In genomic region chr7:4999876-5000275, GRCm38 (mm10) we compare ENCODE assay signal across 13 mouse cellular contexts. TPM values are rescaled to one million over a fixed set of nuclear protein-coding genes. Genes with fewer than 3 reads are reported as not detected.
DNase-seq lines count a peak whose midpoint lies in the region; ATAC-seq and TF ChIP-seq lines count a peak whose summit lies in the region.
"Had no signal": no experiment of that assay in that cellular context is flagged by ENCODE, and none has a peak within 500 bp of the region (broad histone marks: within the 10 kb centered on the region; RNA-seq: fewer than 3 reads in every experiment).

No protein-coding gene starts in this region.

- H3K4me1 ChIP-seq in liver, postnatal 0 days (ENCODE audit: insufficient read depth), result peaks cover 14% of the 10 kb centered on the region; the same call in 1 of the 2 replicates
- peaks cover 5% of the 10 kb centered on the region; the same call in 1 of the 2 replicates for H3K4me1 ChIP-seq in liver, embryonic 11.5 days (replicated peaks; ENCODE audit: control insufficient read depth, insufficient read depth, low read length)

- H3K27me3 ChIP-seq in liver, postnatal 0 days (ENCODE audit: insufficient read depth, low read length), result no peaks in the 10 kb centered on the region
- peaks cover 15% of the 10 kb centered on the region for H3K27me3 ChIP-seq in liver, embryonic 11.5 days (replicated peaks; ENCODE audit: control insufficient read depth, insufficient read depth, low read length)
- H3K27me3 ChIP-seq: limb, embryonic 15.5 days had no signal

- no peaks in the 10 kb centered on the region for H3K9me3 ChIP-seq in liver, postnatal 0 days (ENCODE audit: low read length)
- no peaks in the 10 kb centered on the region for H3K9me3 ChIP-seq in liver, embryonic 11.5 days (ENCODE audit: control insufficient read depth, low read length)
- H3K9me3 ChIP-seq: heart, embryonic 13.5 days; limb, embryonic 15.5 days had no signal

- intact Hi-C loops in left cerebral cortex, postnatal 25 days (cut with DNase I), result no loop called here

- no peak for TF ChIP-seq EP300 in liver, postnatal 0 days (IDR thresholded peaks at IDR 0.05; ENCODE audit: low read depth)

- no peak overlapping the region for H3K9ac ChIP-seq in liver, postnatal 0 days (replicated peaks)
- no peak overlapping the region for H3K9ac ChIP-seq in liver, embryonic 11.5 days (ENCODE audit: low read depth, low read length)
- H3K9ac ChIP-seq: heart, embryonic 13.5 days; limb, embryonic 15.5 days had no signal

- no peak overlapping the region for H3K4me3 ChIP-seq in liver, postnatal 0 days (ENCODE audit: low read depth, low read length)
- H3K4me3 ChIP-seq in liver, embryonic 11.5 days (ENCODE audit: low read depth, low read length), result no peak overlapping the region
- H3K4me3 ChIP-seq: heart, embryonic 13.5 days; limb, embryonic 15.5 days had no signal

- no peak for ATAC-seq in liver, postnatal 0 days
- no peak for ATAC-seq in liver, embryonic 11.5 days (replicated peaks; ENCODE audit: low FRiP score)
- ATAC-seq in neutrophil, adult 5-6 weeks (ENCODE audit: extremely low read depth, insufficient number of reproducible peaks, low FRiP score, poor library complexity, severe bottlenecking), result 0 out of 2 replicates have a peak, but pooled peaks have one; percentile 43
- ATAC-seq: forebrain, embryonic 14.5 days had no signal

- no peaks in the 10 kb centered on the region for H3K36me3 ChIP-seq in liver, postnatal 0 days (replicated peaks; ENCODE audit: insufficient read depth, low read length)
- H3K36me3 ChIP-seq in liver, embryonic 11.5 days (ENCODE audit: control insufficient read depth, insufficient read depth, low read length), result no peaks in the 10 kb centered on the region
- H3K36me3 ChIP-seq: heart, embryonic 13.5 days had no signal

- H3K4me2 ChIP-seq in liver, postnatal 0 days (ENCODE audit: low read depth, low read length), result no peak overlapping the region
- no peak overlapping the region for H3K4me2 ChIP-seq in liver, embryonic 11.5 days
- H3K4me2 ChIP-seq: heart, embryonic 13.5 days; limb, embryonic 15.5 days had no signal

- 62% methylated on average over 2 of the region's 2 CpGs for WGBS in liver, postnatal 0 days (ENCODE audit: insufficient replicate concordance)
- 57% methylated on average over 2 of the region's 2 CpGs for WGBS in liver, embryonic 11.5 days

- peak; percentile 61 for DNase-seq in adrenal gland, postnatal 14 days
- no peak for DNase-seq in adrenal gland, adult 18-20 months (ENCODE audit: low spot score in 2 of 2)
- peak; percentile 28 for DNase-seq in liver, postnatal 0 days
- DNase-seq in liver, embryonic 11.5 days (ENCODE audit: low spot score), result no peak
- peak; percentile 48 for DNase-seq in brain, adult 2 months (ENCODE audit: low read depth, low spot score)
- DNase-seq in left cerebral cortex, postnatal 25 days (ENCODE audit: low spot score in 2 of 2), result no peak
- DNase-seq in cerebellum, adult 18-20 months, result no peak

- peak; percentile 49 for TF ChIP-seq CTCF in liver, postnatal 0 days (IDR thresholded peaks at IDR 0.05; ENCODE audit: low read depth)

- no peak overlapping the region for H3K27ac ChIP-seq in liver, postnatal 0 days (ENCODE audit: low read depth)
- no peak overlapping the region for H3K27ac ChIP-seq in liver, embryonic 11.5 days (ENCODE audit: low read depth, low read length)
- H3K27ac ChIP-seq: heart, embryonic 13.5 days; limb, embryonic 15.5 days had no signal

RNA-seq across cellular contexts. Expression of gene Zfp579, which starts 3.9 kb away (rescaled TPM):
- 17.8 and 20.5 TPM in 2 replicates for total RNA-seq in adrenal gland, postnatal 14 days (2021)
- total RNA-seq in adrenal gland, adult 18-20 months (2021), result 10 to 100 TPM; 15.9 to 25.4 TPM
- 3.2 and 4.0 TPM in 2 replicates for polyA plus RNA-seq in liver, postnatal 0 days (2015; fragmentation: Nextera tagmentation; extraction: Ambion mirVana)
- polyA plus RNA-seq in liver, embryonic 11.5 days (2014; fragmentation: Nextera tagmentation; extraction: Ambion mirVana), result 13.7 and 16.8 TPM in 2 replicates
- 4.1 and 4.5 TPM in 2 replicates for total RNA-seq in neutrophil, adult 5-6 weeks (2017)
- 10 to 100 TPM; 24.8 to 33.7 TPM for total RNA-seq in left cerebral cortex, postnatal 25 days (2021)

RNA-seq across cellular contexts. Expression of gene Zfp524, which starts 14.3 kb away (rescaled TPM):
- total RNA-seq in adrenal gland, postnatal 14 days (2021), result 11.7 and 12.9 TPM in 2 replicates
- 10 to 100 TPM; 10.2 to 11.5 TPM for total RNA-seq in adrenal gland, adult 18-20 months (2021)
- polyA plus RNA-seq in liver, postnatal 0 days (2015; fragmentation: Nextera tagmentation; extraction: Ambion mirVana), result 9.1 and 10.4 TPM in 2 replicates
- polyA plus RNA-seq in liver, embryonic 11.5 days (2014; fragmentation: Nextera tagmentation; extraction: Ambion mirVana), result 13.9 and 14.0 TPM in 2 replicates
- total RNA-seq in neutrophil, adult 5-6 weeks (2017), result 8.8 and 13.7 TPM in 2 replicates
- total RNA-seq in left cerebral cortex, postnatal 25 days (2021), result 1 to 10 TPM; 6.9 TPM

RNA-seq across cellular contexts. Expression of gene Fiz1, which starts 14.6 kb away (rescaled TPM):
- 22.7 and 25.8 TPM in 2 replicates for total RNA-seq in adrenal gland, postnatal 14 days (2021)
- 10 to 100 TPM; 21.7 to 22.5 TPM for total RNA-seq in adrenal gland, adult 18-20 months (2021)
- polyA plus RNA-seq in liver, postnatal 0 days (2015; fragmentation: Nextera tagmentation; extraction: Ambion mirVana), result 9.6 and 10.1 TPM in 2 replicates
- polyA plus RNA-seq in liver, embryonic 11.5 days (2014; fragmentation: Nextera tagmentation; extraction: Ambion mirVana), result 37.1 and 40.8 TPM in 2 replicates
- total RNA-seq in neutrophil, adult 5-6 weeks (2017), result 19.8 and 22.2 TPM in 2 replicates
- 10 to 100 TPM; 21.2 to 31.2 TPM for total RNA-seq in left cerebral cortex, postnatal 25 days (2021)

RNA-seq across cellular contexts. Expression of gene Gm44973, which starts 15.4 kb away (rescaled TPM):
- not detected in 2 replicates for total RNA-seq in adrenal gland, postnatal 14 days (2021)
- not detected for total RNA-seq in adrenal gland, adult 18-20 months (2021)
- 1.8 and 2.1 TPM in 2 replicates for polyA plus RNA-seq in liver, postnatal 0 days (2015; fragmentation: Nextera tagmentation; extraction: Ambion mirVana)
- 1.8 and 3.3 TPM in 2 replicates for polyA plus RNA-seq in liver, embryonic 11.5 days (2014; fragmentation: Nextera tagmentation; extraction: Ambion mirVana)
- 1.8 TPM in 1 of 2 replicates, not detected in the other for total RNA-seq in neutrophil, adult 5-6 weeks (2017)
- not detected for total RNA-seq in left cerebral cortex, postnatal 25 days (2021)
- polyA plus RNA-seq: C2C12; heart, embryonic 13.5 days; large intestine, adult 2 months; limb, embryonic 15.5 days had no signal

RNA-seq across cellular contexts. Expression of gene Zfp865, which starts 20.3 kb away (rescaled TPM):
- total RNA-seq in adrenal gland, postnatal 14 days (2021), result 25.3 and 30.5 TPM in 2 replicates
- 10 to 100 TPM; 24.4 to 24.5 TPM for total RNA-seq in adrenal gland, adult 18-20 months (2021)
- 1.2 and 1.3 TPM in 2 replicates for polyA plus RNA-seq in liver, postnatal 0 days (2015; fragmentation: Nextera tagmentation; extraction: Ambion mirVana)
- polyA plus RNA-seq in liver, embryonic 11.5 days (2014; fragmentation: Nextera tagmentation; extraction: Ambion mirVana), result 3.5 and 4.5 TPM in 2 replicates
- 34.3 and 38.5 TPM in 2 replicates for total RNA-seq in neutrophil, adult 5-6 weeks (2017)
- 10 to 100 TPM; 32.9 to 34.5 TPM for total RNA-seq in left cerebral cortex, postnatal 25 days (2021)

Comparison
In these comparisons a context has a peak if more than half of its experiments do, and no peak if none do; other contexts are left out.
1. DNase-seq: peak in adrenal gland, postnatal 14 days (single experiment), liver, postnatal 0 days (single experiment) and brain, adult 2 months (single experiment); none in adrenal gland, adult 18-20 months (0 of 2), liver, embryonic 11.5 days (single experiment), left cerebral cortex, postnatal 25 days (0 of 2) and cerebellum, adult 18-20 months (0 of 2).